Mouse (Mus musculus): ENCODE data around the gene Fbxl14.

Gene Fbxl14

DNA sequence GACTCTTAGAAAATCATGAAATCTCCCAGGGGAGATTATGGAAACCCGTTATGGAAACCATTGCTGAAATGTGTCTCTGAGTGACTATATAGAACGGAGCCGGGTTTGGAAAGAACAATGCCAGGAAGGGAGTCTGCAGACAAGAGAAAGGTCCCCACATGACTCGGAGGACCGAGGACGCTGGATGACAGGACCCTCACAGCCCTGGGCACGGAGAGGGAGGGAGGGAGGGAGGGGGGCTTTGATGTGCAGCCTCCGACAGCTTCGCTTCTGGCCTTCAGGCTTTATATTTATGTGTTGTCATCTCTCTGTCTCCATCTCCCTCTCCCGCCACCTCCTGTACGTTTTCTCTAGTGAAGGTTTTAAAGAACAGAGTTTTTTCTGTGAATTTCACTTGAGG lies 11.5 kb downstream of the Fbxl14 start:
- in situ Hi-C loops (cut with MboI, MseI) = loop anchor here (10.0 to 25.0 kb wide), 2 partner anchors 421 to 724 kb away; partner anchors contain the start of gene Rad52

DNA sequence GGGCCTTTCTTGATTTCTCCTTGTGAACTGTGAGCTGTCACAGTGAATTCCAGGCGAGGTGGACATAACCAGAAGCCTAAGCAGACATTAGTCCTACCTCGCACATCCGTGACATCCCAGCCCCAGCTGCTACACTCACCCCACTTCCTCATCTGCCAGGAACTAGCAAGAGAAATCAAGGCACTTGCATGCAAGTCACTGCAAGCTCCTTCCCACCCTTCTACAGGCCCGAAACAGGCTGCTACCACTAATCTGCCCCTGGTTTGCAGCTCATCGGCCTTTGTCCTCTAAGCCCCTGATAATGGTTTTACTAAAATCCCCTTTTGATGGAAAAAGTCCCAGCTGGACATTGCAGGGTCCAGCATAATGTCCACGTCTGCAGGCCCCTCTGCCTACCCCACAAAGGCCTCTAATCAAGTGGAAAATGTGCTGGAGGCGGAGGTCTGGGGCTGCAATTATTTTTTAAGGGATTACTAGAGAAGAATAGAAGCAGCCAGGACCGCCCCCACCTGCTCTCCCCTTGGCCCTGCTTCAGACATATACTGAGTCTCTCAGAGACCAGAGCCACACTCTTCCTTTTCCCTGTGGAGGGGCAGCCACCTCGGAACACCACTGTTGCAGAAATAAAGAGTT lies 12.6 kb downstream of the Fbxl14 start:
- in situ Hi-C loops (cut with MboI, MseI) = loop anchor here (10.0 to 25.0 kb wide), 2 partner anchors 420 to 723 kb away; partner anchors contain the start of gene Rad52

DNA sequence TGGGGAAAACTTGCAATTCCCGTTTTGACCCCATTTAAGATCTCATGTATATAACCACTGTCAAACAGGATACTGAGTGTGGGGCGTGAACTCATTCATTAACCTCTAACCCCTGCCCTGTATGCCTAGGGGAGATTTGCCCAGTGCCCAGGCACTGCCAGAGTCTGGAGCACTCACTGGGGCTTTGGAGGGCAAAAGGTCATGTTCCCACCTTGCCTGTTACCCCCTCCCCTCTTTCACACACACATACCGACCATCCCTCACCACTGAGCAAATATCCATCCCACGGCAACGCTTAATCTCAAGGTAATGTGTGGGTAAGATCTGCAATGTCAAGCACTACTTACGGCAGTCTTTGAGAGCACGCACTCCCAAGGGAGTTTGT lies 13.2 kb downstream of the Fbxl14 start:
- in situ Hi-C loops (cut with MboI, MseI) = loop anchor here (10.0 to 25.0 kb wide), 2 partner anchors 420 to 722 kb away; partner anchors contain the start of gene Rad52

DNA sequence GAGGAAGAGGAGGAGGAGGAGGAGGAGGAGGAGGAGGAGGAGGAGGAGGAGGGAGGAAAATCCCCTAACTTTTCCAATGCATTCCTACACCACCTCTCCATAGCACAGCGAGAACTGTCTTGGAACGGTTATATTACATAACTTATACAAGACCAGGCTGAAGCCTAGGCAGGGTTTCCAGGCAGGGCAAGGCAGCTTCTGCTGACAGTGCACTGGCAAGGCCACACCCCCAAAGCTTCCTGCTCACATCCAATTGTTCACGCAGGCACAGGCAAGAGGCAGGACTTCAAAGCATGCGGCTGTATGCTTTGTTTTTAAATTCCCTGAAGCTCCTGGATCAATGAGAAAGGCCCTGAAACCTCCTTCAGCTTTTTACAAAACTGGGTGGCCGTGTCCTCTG lies 19.8 kb downstream of the Fbxl14 start:
- in situ Hi-C loops (cut with MboI, MseI) = loop anchor here (10.0 to 25.0 kb wide), 2 partner anchors 413 to 716 kb away; partner anchors contain the start of gene Rad52

DNA sequence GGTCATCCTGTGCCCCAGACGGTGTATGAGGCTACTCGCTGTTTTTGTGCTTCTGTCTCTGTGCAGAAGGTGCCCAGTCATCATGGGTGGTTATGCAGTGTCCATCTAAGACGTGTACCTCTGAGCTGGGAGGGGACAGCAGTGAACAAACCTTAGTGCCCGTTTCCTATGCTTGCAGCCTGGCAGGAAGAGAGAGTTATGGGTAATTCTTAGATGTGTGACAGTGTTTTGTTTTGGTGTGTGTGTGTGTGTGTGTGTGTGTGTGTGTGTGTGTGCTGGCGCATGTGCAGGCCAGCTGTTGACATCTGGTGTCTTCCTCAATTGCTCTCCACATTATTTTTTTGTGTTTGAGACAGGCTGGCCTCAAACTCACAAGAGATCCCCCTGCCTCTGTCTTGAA lies 20.6 kb downstream of the Fbxl14 start:
- in situ Hi-C loops (cut with MboI, MseI) = no loop called here

DNA sequence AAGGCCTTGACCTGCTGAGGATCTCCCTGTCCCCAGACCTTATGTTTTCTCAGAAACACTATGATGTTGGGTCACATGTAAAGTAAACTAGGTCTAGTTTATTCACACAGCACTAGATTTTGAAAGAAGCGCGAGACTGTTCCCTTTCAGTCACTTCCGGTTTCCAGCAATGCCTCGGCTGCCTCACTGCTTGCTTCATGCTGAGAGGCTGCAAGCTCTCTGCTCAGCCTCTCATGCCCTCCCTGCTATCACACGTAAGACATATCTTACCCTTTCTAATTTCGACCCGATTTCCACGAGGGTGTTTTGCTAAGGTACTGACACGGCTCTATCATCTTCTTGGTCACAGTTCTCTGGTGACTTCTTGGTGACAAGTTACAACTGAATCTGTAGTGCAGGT lies 22.6 kb downstream of the Fbxl14 start:
- in situ Hi-C loops (cut with MboI, MseI) = no loop called here

DNA sequence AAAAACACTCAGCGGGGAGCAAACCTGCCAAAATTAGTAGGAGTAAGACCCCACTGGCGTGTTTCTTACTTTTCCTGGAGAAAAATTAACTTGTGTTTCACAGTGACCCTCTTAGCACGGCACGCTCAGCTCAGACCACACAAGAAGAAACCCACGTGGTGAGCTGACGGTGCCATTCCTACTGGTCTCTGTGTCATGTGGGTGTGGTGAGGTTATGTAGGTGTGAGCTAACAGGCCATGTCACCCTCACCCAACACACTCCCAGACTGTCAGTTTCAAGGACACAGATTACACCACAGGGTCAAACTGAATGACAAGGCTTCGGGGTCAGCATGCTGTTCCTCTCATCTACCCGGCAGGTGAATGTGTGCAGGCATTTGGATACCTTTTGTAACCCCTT lies 25.3 kb downstream of the Fbxl14 start:
- in situ Hi-C loops (cut with MboI, MseI) = no loop called here

DNA sequence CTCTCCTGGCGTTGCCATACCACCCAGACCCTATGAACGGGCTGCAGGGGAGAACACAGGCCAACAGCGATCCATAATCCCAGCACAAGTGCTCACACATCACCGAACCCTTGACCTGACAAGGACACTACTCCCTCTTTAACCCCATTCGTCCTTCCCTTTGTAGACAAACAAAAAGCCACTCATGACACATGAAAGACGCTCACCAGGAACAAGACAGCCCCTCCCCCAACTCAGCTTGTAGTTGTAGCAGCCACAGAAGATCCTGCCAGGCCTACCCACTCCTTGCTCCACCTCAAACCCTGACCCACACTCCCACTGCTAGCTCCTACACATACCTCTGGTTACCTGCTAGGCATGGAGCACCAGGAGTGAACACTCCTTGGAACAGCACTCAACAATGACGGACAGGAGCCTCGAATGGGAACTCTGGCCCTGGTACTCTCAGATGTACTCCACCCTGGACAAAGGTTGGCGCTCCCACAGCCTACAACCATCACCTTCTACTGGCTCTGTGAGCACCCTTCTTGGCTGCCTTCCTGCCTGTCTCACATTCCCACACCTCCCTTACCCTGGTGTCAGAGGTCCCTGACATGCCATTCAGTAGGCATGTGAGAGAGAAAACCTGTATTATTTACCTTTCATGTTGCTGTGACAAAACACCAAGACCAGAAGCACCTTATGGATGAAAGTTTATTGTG lies 26.2 kb downstream of the Fbxl14 start:
- in situ Hi-C loops (cut with MboI, MseI) = no loop called here

DNA sequence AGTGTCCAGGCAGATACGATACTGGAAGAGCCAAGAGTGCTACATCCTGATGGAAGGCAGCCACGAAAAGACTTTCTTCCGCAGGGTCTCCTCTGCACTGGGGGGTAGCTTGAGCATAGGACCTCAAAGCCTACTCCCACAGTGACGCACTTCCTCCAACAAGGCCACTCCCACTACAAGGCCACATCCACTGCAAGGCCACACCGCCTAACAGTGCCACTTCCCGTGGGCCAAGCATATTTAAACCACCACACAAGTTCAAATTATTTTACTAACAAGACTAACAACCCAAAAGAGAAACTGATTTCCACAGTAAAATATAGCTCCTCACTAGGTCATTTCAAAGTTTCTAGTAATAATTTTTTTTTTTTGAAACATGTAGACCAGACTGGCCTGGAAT lies 28.8 kb downstream of the Fbxl14 start:
- in situ Hi-C loops (cut with MboI, MseI) = no loop called here

DNA sequence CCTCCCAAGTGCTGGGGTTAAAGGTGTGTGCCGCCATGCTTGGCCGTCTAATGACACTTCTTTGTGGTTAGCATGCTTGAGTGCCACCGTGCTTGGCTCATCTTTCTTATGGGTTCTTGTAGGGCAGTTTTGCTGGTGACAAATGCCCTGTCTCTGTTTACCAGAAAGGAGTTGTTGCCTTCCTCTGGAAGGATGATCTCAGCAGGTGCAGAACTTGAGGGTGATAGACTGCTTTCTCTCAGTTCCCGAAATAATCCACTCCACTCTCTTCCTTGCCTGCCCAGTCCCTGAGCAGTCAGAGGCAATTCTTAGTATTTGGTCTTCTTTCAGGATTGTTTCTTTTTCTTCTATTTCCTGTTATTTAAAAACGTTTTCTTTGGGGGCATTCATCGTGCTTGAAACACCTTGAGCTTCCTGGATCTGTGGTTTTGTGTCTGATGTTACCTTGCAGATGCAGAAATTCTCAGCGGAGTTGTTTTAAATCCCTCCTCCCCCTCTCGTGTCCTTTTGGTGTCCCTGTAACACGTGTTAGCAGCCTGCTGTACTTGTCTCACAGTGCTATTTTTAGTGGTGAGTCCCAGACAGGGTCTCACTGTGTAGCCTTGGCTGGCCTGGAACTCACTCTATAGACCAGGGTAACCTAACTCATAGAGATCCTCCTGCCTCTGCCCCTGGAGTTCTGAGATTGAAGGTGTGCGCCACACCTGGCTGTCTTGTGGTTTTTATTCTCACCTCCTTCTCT lies 29.3 kb downstream of the Fbxl14 start:
- in situ Hi-C loops (cut with MboI, MseI) = no loop called here

DNA sequence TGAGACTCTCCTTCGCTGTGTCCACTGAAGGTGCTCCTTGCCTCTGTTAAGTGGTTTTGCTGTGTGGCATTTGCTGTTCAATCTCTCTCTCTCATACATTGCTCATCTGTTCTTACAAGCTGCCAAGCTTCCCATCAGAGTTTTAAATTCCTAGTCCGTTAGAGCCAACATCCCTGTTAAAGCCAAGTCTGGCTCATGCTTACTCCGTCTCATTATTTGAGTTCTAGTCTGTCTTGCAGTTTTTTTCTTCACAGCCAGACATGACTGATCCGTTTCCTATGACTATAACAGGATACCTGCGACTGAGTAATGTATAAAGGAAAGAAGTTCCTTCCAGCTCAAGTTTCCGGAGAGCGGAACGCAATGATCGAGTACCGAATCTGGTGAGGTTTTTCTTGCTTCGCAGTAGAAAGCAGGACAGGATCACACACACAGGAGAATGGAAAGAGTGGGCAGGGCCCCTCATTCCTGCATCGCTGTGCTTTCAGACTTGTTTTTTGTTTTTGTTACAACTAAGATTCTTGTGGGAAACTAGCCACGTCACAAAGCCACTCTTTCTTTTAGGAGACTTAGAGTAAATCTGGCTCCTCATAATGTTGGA lies 30.1 kb downstream of the Fbxl14 start:
- in situ Hi-C loops (cut with MboI, MseI) = no loop called here

DNA sequence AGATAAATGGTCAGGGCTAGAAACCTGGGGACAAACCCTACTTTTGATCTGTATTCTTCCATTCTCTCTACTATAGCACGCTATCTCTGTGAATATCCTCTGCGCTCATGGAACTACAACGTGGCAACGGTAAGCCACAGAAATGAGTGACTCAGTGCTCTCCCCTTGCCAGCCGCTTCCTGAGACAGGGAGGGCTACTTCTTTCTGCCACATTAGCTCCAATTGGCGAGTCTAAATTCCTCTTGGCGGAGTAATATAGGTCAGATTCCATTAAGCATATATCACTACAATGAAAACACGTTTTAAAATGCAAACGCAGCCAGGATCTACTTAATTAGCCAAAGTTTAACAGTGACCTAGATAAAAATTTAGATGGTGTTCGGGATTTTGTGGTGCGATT lies 33.2 kb downstream of the Fbxl14 start:
- in situ Hi-C loops (cut with MboI, MseI) = no loop called here

DNA sequence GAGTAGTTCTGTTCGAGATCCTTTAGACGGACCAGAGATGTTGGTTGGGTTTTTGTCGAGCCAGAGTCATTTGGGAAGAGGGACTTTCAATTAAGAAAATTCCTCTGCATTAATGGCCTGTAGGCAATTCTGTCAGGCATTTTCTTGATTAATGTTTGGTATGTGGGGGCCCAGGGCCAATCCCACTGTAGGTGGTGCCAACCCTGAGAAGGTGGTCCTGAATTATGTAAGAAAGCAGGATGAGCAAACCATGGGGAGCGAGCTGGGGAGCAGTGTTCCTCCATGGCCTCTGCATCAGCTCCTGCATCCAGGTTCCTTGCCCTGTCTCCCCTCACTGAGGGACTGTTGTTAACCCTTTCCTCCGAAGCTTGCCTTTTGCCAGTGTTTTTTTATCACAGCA lies 34.0 kb downstream of the Fbxl14 start:
- in situ Hi-C loops (cut with MboI, MseI) = no loop called here

DNA sequence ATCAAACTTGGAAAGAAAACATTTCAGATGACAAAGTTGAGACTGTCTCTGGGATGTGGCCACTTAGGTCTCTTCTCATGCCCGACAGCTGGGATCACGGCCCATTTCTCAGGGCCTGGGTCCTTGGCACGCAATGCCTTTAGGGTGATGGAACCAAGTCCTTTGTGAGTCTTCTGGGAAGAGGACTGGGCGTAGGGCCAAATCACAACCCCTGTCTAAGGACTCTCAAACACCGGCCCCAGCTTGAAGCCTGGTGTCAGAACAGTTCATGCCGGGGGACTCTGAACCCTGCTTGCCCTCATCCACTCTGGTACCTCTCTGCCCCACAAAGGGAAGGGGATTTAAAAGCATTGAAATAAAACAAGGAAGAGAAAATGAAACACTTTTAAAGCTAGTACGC lies 34.6 kb downstream of the Fbxl14 start:
- in situ Hi-C loops (cut with MboI, MseI) = no loop called here

DNA sequence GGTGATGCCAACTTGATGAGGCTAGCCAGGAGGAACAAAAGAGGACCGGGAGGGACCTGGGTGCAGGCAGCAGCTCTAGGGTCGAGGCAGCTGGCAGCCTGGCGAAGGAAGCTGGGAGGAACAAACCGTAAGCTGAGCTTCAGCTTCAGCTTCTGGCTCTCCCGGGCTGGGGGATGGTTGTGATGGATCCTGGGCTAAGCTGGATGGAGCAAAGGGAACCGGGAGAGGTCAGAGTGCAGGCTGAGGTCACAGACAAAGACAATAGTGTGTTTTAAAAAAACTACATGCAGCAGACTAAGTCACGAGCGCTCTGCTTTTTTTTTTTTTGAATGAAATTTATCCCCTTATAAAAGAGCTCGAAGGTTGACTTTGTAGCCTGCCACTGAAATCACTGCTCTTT lies 41.3 kb downstream of the Fbxl14 start:
- in situ Hi-C loops (cut with MboI, MseI) = no loop called here

DNA sequence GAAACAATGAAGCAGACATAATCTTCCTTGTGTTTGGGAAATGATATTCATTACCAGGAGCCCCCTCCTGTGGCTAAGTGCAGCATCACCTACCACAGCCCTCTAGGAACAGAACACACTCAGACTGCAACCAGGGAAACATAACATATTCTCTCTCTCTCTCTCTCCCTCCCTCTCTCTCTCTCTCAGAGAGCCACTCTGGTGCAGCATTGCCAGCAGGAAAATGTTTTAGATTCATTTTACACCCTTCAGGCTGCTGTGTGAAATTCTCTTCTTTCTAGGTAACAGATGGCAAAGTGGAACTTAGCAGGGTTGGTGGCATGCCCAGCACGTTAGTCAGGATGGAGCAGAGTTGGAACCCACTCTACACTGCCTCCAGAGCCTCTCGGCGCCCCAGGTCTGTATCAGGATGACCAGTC lies 42.0 kb downstream of the Fbxl14 start:
- in situ Hi-C loops (cut with MboI, MseI) = no loop called here

DNA sequence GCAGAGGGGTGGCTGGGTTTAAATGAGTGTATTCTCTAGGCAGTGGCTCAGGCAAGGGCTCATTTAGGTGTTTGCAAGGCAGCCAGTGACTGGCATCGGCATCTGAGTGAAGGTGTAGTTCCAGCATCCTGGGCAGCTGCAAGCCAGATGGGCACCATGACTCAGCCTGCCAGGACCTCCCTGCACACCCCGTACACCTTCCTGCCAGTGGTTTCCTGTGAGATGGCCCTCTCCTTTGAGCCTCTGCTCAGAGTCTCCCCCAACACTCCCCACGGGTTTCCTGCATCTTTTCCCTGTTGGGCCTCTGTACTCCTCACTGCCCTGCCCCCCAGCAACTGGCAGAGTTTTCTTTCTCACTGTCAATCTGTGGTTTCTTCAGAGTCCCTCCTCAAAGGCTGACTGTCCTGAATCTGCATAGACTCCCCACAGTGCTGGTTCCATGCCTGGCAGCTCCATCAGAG lies 42.5 kb downstream of the Fbxl14 start:
- in situ Hi-C loops (cut with MboI, MseI) = no loop called here

DNA sequence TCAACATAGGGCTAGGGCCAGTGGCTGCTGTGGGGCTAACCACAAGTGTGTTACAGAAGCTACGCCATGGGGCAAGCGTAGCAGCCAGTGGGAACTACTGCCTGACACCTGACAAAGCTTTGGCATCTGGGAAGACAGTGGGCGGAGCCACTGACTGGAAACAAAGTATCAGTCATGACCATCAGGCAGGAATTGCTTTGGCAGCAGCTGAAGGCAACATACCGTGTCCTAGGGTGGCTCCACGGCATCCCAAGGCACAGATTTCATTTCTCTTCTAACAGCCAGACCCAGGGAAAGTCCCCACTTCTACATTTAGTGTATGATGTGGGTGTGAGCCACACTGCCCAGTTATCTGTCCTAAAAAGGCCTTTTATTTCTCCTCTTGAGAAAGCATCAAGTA lies 47.0 kb downstream of the Fbxl14 start:
- in situ Hi-C loops (cut with MboI, MseI) = no loop called here

DNA sequence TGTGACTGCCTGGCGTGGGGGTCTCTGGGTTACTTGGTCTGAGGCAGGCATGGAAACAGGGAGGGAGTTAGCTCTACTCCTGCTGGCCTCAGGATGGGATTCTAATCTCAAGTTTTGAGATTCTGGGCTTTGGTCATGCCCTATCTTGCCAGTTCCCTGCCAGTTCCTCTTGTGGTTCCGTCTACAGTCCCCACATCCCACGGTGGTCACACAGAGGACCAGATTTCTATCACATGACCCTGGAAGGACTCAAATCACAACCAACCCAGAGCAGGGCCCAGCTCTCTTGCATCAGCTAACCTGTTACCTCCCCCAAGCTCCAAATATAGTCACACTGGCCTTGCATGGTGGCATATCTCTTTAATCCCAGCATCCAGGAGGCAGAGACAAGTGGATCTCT lies 50.2 kb downstream of the Fbxl14 start:
- in situ Hi-C loops (cut with MboI, MseI) = no loop called here
